Mouse (Mus musculus): ENCODE measurements around the gene Col4a2.

Gene Col4a2

GRCm38 (mm10) chr8:11362278-11363214 is 49.9 kb downstream of the Col4a2 start:
- DNase-seq = no peak

DNA sequence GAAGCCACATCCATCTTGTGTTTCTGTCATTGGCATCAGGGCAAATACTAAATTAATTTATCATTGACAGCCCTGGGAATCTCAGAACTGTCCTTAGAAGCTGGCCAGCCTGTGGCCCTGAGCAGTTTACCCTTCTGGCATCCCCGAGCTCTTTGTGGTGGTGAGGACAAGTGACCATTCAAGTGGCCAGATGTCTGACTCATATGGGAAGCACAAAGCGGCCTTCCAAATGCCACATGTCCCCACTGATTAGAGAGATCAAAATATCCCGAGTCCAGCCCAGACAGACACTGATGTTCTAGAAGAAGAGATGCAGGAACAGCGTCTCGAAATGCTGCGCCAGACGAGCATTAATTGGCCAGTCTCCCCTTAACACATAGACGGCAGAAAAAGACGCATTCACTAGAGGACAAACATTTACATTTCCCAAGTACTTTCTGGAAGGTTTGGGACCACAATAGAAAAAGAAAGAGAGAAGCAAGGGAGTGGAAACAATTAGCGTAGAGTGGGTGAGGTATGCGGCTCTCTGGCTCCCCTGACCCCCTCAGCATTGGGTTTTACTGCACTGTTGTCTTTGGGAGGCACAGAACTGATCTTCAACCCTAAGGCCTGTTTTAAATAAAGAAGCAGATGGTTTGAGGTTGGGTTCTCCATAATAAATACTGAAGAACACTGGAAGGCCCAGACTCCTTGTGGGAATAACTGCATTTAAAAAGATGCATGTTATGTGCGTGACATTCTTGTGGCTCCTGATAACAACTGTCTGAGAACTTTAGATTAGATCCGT is 50.9 kb downstream of the Col4a2 start:
- no peak for DNase-seq

GRCm38 (mm10) chr8:11366251-11366650 is 53.6 kb downstream of the Col4a2 start:
- no peak for DNase-seq

DNA sequence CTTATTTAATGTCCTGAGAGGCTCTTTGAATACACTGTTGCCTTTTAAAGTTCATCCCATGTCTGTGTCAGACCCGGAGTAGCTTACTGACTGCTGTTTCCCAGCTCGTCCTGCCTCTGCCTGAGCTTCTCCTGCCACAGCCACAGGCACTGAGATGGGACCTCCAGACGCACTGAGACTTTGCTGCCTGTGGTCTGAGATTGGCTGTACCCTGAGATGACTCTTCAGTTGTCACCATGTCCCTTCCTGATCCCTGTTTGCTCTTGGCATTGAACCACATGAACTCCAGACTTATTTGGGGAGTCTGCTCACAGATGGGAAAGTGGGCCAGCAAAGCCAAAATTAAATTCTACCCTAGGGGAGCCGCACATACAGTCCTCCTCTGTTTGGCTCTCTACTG is 54.1 kb downstream of the Col4a2 start:
- DNase-seq = no peak

- no peak for DNase-seq
Observed at GRCm38 (mm10) chr8:11367670-11368069, 55.1 kb downstream of the Col4a2 start.

GRCm38 (mm10) chr8:11369526-11370203 is 57.1 kb downstream of the Col4a2 start:
- no peak for DNase-seq

DNA sequence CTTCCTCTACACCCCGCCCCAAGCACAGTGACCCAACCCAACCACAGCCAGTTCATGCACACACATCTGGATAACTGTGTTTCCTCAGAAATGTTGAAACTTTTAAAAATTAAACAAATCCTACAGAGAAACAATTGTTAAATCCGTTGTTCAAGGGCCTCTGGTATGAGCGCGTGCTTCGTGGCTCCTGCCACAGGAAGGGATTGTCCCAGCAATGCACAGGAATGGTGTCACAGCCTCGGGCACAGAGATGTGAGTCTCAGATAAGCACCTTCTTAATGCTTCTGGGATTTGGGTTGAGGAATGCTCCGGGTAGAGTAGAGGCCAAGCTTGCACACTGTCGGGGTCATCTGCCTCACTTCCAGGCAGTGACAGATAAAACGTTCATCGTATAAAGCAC is 58.7 kb downstream of the Col4a2 start:
- DNase-seq = no peak

DNA sequence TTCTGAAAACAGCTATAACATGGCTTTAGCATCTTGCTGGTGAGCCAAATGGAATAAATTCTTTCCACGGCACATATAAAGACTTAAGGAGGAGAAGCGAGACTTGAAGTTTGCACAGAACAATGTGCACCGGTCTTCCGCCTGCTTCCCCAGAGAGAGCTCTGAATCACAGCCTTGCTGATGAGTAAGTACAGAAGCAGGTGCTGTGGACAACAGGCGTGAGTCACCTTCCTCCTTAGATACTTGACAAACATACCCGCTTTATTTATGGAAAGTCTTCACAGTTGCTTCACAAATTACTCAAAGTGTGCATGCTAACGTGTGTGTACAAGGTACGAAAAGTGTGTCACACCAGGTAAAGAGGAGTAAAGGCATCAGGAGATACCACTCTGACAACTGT is 59.5 kb downstream of the Col4a2 start:
- DNase-seq = peak; percentile 78

DNA sequence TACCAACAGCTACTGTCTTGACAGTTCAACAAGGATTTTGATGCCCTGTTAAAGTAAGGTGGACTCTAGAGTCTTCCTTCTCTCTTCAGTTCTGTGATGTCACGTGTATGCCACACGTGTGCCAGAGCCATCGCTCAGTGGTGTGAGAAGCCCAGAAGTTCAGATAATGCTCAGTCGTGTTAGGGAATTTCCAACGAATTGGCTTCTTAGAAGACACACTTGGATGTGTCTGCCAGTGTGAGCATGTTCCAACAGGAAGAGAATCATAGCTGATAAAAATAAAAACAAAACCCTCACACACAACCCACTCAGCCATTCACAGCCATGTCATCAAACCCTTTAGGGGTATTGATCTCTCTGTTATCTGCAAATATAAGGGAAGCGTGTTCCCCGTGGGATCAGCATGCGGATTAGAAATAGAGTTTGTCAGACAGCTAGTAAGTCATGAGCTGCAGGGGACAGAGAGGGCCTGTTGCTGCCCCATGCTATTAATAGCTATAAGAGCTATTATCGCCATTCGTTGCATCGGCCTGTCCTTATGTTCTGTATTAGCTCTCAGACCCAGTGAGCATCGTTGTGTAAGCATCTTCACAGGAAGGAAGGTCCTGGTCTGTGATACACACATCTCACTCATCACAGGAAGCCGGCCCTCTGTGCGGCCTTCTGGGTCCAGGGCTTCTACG is 61.2 kb downstream of the Col4a2 start:
- DNase-seq = no peak

- DNase-seq = no peak
Observed at GRCm38 (mm10) chr8:11374326-11375076, 61.9 kb downstream of the Col4a2 start.

DNA sequence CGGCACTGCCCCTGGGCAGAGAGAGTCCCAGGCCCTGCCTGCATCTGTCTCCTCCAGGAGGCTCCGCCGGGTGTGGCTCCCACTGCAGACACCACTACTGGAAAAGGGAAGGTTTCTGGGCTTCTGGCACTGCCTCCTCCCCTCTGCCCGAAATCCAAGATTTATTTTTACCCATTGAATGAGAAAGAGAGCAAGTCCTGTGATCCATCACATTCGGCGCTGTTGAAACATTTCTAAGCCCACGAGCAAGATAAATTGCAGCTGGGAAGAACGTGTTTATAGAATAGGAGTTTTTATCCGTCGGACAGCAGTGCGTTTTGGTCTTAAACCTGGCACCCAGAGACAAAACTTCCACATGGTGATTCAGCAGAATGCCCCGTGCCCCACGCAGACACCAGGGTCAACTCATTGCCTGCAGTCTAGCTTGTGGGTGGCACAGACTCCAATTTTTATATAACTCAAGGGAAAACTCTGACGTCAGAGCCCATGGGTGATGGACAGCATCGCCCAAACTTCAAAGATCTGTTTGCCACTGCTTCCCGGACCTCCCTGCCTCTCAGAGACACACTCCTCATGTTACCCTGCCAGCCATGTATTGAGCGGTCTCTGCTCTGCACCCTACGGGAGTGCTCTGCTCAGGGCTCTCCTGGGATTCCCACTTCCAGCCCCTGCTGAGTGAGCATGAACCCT is 63.3 kb downstream of the Col4a2 start:
- DNase-seq = peak; percentile 23

- no peak for DNase-seq
Observed at GRCm38 (mm10) chr8:11377391-11378210, 65.0 kb downstream of the Col4a2 start.

DNA sequence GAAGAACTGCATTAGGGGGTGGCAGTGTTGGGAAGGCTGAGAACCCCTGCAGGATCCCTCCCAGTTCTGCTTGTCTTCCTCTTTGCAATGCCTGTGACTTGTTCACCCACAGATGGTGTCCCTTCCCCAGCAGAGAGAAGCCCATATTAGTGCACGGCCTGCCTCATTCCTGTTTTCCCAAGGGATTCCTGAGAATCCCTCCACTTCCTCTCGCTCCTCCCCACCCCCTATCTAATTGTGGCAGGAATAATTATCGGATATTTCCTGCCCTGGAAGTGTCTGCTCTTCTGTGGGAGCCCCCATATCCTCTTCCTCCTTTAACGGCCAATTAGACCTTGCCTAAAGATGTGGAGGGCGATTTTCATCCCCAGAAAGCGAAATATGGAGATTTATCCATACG is 67.0 kb downstream of the Col4a2 start:
- DNase-seq = no peak

DNA sequence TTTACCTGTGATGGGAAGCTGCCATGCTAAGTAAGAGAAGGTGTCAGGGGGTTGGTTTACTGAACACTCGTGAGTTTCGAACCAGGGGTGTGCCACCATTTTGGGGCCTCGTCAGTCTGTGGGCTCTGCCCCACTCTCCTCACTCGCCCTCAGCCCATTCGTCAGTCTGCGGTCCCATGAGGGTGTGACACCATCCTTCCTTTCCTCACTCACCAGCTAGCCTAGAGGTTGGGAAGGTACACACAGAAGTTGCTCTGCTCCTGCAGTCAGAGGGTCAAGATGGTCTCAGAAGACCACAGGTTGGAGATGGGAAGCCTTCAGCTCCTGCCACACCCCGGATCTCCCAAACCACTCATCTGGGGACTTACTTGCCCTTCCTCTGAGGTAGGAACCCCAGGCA is 68.9 kb downstream of the Col4a2 start:
- DNase-seq = no peak

DNA sequence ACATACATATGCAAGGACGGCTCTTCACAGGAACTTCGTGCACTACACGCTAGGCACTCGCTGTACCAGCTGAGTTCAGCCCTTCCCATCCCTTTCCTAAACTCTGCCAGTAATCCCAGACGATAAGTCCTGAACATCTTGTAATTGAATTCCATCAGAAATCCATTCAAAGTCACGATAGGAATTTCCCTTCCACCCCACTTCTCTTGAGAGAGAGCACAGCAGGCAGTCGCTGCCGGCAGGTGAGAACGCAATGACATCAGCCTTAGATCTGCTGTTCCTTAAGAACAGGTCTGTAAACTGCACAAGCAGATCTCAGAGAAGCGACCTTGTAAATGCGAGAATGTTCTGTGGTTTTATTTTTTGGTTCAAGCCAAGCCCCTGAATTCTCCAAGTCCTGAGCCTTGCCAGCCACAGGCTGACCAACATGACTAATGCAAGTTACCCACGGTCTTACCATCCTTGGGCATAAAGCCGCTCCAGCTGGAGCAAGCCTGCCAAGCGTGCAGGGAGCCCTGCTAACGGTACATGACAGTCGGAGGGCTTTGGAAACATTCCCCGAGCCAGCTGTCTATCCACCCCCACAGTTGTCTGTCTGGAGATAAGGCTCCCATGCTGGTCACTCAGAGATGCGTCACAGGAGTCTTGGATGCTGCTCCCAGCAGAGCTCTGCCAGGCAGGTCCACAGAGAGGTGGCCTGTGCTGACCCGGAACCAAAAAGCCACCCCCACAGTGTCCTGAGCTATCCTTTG is 69.6 kb downstream of the Col4a2 start:
- DNase-seq = peak; percentile 87

DNA sequence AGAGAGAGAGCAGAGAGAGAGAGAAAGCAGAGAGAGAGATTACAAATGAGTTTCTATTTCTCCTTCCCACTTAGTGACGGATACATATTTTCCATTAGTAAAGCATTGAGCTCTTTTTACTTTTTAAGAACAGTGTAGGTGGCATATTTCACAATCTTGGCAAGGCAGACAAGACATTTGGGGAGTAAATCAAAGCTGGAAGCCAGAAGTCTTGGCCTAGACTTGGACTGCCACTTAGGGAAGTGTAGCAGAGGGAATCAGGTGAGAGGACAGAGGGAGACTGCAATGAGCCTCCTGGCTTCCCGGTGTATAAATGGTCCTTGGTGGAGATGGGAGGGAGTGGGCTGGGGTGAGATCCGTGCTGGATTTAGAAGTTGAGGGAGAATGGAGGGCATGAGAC is 70.3 kb downstream of the Col4a2 start:
- DNase-seq = peak; percentile 55

DNA sequence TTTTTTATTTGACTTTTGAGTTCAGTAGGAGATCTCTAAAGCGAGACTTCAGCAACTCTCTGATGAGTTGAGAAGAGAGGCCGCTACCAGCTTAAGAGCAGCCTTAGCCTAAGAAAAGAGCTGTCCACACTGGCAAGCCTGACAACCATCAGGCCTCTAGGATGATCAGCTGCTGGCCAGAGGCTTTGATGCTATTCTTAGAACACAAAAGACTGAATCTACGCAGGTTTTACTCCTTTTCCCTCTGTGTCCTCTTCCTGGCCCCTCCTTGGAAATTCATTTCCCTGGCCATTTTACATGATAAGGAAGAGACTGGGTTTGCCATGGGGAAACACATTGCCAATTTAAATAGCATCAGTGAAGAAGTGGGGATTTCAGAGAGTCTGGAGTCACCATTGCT is 70.8 kb downstream of the Col4a2 start:
- no peak for DNase-seq

GRCm38 (mm10) chr8:11384841-11385240 is 72.2 kb downstream of the Col4a2 start:
- DNase-seq = no peak

GRCm38 (mm10) chr8:11385272-11385905 is 72.8 kb downstream of the Col4a2 start:
- DNase-seq = peak; percentile 29

All from right cerebral cortex, adult 18-20 months (tissue).